Mouse (Mus musculus): ENCODE data around the gene Krtap9-1.
"Not testable (repeated sequence)": the region's sequence is repeated elsewhere in the genome, so short reads cannot be mapped to it uniquely, and the experiment has no call there.

Gene Krtap9-1

GRCm38 (mm10) chr11:99873089-99873488, at the start of gene Krtap9-1:
Krtap9-1 (plus strand) TSS chr11:99873389.
- DNase-seq, result not testable (repeated sequence)

DNA sequence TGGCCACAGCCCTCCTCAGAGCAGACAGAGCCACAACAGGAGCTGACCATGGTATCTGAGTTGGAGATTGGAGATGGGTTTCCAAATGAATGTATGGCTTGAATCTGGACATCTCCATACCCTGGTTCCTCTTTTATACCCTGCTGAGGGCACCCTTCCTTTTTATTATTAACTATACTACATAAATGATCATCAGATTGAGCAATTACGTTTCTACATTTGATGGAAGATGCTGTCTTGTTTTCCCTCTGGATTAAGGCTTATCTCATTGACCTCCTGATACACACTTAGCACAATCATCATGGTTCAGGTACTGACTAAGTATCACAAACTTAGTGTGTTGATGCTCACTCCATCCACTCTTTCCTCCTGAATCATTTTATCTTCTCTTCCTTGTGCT, 35.2 kb upstream of the Krtap9-1 start, which contains the start of gene 2300003K06Rik:
Gene 2300003K06Rik, minus strand, starts transcription at position 101 of the 400 bp plus-strand sequence.
- DNase-seq, result no peak

DNA sequence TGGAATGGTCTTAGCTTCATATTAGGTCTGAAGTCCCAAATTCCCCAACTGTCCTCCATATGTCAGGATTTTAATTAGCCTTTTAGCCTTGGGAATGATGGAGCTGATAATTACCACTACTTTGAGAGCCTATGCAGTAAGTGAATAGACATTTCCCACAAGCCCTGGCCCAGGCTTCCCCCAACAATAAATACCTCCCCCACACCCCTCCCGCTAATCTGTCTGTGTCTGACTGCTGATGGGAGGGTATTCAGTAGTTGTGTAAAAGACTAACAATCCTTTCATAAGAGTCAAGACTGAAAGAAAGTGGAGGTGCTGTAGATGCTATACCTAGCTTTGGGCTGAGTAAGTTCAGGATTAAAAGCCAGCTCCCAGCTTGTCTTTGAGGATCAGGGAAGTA, 31.0 kb upstream of the Krtap9-1 start:
- DNase-seq, result no peak

- no peak for DNase-seq
Observed at GRCm38 (mm10) chr11:99846746-99847145, 26.4 kb upstream of the Krtap9-1 start.

DNA sequence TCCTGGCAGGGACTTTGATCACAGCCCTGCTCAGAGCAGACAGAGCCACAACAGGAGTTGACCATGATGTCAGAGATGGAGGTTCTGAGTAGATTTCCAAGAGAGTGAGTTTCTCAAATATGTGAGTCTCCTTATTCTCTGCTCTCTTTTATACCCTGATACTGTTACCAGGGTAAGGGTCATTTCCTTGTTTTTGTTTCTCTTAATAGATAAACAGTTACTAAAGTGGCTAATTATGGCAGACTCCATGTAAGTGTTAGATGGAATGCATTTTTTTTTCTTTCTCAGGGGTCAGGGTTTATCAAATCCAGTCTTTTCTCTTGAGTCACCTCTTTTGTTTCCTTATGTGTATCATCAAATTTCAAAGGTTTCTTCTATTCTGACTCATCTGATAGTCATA, 21.7 kb upstream of the Krtap9-1 start, which contains the start of gene Krtap4-16:
Gene Krtap4-16, minus strand, starts transcription at position 101 of the 400 bp plus-strand sequence.
- no peak for DNase-seq

GRCm38 (mm10) chr11:99854121-99854520, 19.1 kb upstream of the Krtap9-1 start:
- DNase-seq, result peak in 1 of 2 experiments; percentile 10

DNA sequence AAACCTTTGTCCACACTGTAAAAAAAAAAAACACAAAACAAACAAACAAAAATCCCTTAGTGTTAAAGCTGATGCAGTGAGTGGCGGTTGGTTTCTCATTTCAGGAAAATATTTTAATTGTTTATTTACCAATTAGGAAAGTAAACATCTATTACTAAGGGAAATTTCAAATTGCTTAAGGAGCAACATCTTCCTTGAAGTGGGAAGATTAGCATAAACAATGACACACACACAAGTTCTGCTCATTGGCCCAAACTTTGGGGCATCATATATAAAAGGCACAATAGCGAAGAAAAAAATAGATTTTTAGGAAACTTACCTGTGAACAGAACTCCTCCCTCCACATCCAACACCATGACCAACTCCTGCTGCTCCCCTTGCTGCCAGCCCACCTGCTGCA, 15.6 kb upstream of the Krtap9-1 start, which contains the start of gene Gm11568:
Gene Gm11568, plus strand, starts transcription at position 301 of the 400 bp plus-strand sequence.
- no peak for DNase-seq

DNA sequence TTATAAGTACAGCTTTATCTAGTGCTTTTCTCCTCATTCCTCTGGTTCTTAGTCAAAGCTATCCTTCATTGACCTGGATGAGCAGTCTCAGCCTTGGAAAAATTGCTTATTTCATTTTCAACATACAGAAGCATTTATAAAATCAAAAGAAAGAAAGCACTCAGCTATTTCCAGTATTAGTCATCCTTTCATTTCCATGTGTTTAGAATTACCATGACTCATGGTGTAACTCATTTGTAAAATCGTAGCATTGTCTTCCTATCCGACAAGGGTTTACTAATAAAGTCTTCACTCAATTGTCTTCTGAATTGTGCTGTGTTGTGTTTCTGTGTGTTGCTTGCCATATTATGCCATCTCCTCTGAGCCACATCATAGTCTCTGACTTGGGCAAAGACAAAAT, 14.4 kb upstream of the Krtap9-1 start:
- no peak for DNase-seq

DNA sequence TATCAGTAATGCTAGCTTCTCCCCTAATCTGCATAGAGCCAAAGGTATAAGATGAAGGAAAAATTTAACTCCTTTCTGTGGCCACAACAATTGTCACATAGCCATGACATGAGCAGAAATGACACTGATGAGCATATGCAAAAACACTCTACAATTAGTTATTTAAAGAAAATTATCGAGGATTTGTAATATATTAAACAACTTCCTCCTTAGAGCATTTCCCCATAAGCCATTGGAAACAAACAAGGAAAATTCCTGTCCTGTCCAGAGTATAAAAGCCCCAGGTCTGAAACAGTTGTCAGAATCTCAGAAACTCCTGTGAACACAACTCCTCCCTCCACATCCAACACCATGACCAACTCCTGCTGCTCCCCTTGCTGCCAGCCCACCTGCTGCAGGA, 9.0 kb upstream of the Krtap9-1 start, which contains the start of gene Gm11559:
Gene Gm11559, plus strand, starts transcription at position 301 of the 400 bp plus-strand sequence.
- not testable (repeated sequence) for DNase-seq

DNA sequence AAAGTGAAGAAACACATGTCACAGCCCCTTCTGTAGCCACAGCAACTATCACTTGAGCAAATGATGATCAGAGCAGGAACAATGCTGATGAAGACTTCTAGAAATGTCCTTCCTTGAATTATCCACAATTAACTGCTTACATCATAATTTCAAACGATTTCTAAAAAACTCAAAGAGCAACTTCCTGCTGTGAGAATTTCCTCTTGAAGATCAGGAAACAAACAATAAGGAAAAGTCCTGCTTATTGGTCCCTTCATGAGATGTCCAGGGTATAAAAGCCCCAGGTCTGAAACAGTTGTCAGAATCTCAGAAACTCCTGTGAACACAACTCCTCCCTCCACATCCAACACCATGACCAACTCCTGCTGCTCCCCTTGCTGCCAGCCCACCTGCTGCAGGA, 5.7 kb downstream of the Krtap9-1 start, which contains the start of gene Gm11567:
Gene Gm11567, plus strand, starts transcription at position 301 of the 400 bp plus-strand sequence.
- DNase-seq, result not testable (repeated sequence)

GRCm38 (mm10) chr11:99907620-99908019, 34.4 kb downstream of the Krtap9-1 start, which contains the start of gene Krtap31-1:
Krtap31-1 (plus strand) TSS chr11:99907920.
- no peak for DNase-seq

DNA sequence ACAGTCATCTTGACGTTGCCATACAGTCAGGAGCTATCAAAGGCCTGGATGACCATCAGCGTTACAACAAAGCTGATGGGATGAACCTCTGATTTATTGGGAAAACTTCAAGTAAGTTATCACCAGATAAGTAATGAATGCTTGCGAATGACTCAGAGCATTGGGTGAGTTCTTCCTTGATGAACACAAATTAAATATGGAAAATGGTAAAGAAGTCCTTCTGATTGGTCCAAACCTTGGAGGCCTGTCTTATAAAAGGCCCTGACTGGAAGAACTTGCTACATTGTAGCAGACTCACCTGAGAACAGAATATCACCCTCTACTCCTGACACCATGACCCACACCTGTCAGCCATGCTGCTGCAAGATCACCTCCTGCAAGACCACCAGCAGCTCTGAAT, 41.3 kb downstream of the Krtap9-1 start, which contains the start of gene Gm11565:
Gene Gm11565, plus strand, starts transcription at position 301 of the 400 bp plus-strand sequence.
- no peak for DNase-seq
